Mouse (Mus musculus) urinary bladder, postnatal 4 days (tissue): ENCODE data around the gene Ubqln1.

Experiments
- DNase-seq, 2 experiments: peaks; one replicate each; pipeline ENCODE4 v3.0.0; 2021 to 2022; ENCODE audit warnings: low spot score in 2 of 2

The Ubqln1 gene

DNA sequence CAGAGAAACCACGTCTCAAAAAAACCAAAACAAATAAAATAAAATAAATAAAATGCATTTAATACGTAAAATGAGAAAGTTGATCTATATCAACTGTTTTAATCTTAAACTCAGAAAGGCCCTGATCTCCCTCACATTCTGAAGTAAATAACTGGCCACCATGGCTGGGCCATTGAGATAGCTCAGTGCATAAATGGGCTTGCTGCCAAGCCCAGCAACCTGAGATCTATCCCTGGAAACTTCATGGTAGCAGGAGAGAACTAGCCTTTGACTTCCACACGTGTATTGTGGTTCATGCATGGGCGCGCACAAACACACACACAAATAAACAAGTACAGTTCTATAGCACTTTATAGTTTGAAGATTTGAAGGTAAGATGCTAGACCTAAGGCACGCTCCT is 14.1 kb downstream of the Ubqln1 start:
- DNase-seq = no peak

DNA sequence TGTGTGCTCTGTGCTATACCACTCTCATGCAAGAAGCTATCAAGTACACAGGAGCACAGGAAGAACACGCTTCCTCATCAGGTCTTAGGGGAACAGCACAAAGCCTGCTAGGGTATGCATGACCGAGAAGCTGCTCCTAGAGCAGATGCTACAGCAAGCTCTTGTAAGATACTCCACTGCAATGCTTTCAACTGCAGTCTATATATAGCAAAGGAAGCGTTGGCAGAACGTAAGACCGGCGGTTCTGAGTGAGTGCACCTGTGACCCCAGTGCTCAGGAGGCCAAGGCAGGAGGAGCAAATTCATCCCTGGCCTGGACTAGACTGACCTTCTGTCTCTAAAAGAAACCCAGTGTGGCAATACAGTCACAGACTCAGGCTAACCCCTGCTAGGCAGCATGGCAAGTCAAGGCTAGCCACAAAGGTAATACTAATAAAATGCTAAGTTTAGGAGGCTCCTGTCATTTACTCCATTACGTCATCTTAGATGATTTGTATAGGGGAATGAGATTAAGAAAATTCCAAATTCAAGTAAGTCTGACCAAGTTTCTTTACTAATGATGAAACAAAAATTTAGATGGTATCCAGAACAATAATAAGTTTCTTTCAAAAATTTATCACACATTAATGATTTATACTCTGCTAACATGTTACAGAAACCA is 17.3 kb downstream of the Ubqln1 start:
- DNase-seq = no peak

DNA sequence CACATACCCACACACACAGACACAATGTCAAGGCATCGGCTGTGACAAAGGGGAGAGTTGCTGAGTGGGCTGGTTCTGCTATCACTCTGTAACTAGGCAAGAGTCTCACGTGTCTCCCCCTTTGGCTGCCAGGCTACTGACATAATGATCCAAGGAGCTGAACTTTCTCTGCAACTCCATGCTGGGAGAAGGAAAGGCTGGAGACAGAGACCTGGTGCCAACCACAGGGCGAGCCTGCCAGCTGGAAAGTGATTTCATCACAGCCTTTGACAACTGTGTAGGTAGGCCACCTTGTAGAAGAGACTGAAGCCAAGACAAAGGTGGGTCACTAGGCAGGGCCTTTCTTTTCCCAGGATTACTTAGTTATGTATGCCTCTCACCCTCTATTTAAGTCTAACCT is 18.2 kb downstream of the Ubqln1 start:
- no peak for DNase-seq

DNA sequence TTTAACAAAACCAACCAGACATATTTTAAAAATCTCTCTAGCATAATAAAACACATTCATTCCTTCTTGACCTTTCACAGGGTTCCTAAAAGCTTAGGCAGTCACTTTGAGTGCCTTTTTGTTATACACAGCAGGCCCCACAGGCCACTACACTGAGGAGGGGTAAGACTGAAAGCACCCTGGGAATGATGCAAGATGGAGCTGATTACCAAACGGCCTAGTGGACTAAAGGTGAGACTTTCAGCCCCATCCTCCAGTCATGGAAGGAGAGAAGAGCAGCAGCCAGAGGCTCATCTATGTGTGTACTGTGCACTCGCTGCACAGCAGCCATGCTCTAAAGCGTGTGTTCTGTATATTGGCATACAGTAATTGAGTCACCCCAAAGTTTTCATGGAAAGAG is 20.5 kb downstream of the Ubqln1 start:
- no peak for DNase-seq

DNA sequence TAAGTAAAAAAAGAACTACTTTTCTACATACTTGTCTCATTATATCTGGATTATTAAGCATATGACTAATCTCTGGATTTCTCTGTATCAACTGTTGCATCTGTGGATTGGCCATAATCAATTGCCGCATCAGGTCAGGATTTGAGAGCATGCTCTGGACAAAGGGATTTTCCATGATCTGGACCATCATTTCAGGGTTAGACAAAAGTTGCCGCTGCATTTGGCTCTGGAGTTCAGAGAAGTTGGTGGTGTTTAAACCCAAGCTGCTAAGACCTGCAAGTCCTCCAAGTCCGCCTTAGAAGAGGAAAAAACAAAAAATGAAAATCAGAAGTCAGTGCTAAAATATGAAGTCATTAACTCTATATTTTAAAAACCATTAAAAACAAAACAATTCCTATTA is 22.2 kb downstream of the Ubqln1 start:
- no peak for DNase-seq

DNA sequence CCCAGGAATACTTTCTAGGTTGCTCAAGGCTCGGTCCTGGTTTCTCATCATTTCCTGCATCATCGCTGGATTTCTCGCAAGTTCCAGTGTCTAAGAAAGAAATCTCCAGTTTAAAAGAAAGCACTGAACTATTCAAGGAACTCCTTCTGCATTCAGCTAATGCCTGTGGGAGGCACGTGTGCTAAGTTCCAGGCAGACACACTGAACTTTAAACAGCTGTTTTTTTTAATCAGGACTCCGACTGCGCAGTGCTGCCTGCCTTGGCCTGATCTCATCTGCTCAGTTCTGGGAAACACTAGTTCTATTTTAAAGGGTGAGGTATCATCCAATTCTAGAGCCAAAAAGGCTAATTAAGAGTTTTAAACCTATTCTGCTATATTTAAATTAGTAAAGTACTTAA is 23.3 kb downstream of the Ubqln1 start:
- DNase-seq = no peak

DNA sequence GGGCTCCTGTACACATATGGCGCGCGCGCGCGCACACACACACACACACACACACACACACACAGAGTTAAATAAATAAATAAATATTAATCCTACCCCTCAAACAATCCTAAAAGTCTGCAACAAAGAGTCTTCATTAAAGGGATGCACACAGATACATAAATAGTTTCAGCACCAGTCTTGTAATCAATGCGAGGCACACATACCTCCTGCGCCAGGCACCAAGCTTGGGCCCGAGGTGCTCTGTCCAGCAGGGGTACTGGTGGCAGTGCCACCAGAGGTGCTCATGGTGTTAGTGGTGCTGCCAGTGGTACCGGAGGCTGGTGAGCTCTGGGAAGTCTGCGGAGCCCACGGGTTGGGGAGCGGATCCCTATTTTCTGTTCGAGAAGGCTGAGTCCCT is 23.9 kb downstream of the Ubqln1 start:
- DNase-seq = no peak

DNA sequence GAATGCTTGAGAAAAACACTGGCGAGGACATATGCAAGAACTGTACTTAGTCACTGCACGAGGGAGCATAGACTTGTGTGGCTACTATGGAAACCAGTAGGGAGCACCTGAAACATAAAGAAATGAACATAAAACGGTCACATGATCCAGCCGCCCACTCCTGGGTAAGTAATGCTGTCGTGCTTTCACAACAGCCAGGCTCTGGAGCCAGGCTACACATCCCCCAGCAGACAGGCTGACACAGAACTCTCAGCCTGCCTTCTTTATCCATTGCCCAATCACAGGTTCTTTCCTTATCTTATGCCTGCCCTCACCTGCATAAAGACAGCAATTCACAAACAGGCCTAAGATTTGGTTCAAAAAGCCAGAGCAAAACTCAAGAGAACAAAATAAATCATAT is 26.0 kb downstream of the Ubqln1 start:
- DNase-seq = no peak

DNA sequence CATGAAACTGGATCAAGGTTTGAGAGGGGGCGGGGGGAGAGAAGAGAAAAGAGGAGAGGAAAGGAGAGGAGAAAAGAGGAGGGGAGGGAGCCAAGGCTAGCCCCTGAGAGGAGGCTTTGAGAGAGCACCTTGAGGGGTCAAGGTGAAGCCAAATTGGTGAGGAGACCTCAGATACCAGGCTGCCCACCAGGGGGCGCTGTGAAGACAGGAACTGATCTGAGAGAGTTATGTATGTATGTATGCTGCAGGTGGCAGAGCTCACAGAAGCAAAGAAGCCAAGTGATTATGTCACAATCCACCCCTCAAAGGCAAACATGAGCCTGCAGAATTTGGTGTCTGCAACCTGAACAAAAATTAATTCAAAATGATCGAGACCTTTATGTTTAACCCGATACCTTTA is 27.0 kb downstream of the Ubqln1 start:
- DNase-seq = peak; percentile 69 to 90

DNA sequence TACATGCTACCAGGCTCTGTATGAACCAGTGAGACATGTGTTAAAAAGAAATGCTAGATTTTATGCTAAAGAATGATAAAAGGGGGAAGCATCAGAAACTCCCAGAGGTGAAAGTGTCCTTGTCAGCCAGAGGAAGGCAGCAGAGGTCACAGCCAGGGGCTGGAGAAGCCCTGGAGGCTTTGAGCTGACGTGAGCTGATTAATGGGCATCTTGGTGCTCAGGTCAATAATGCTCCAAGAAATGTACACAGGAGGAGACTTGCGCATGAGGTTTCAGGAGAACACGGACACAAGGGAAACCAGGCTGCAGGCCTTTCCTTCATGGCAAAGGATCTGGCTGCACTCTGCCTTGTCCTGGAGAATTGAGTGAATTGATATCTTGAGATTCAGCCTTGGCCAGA is 27.7 kb downstream of the Ubqln1 start:
- DNase-seq = no peak

DNA sequence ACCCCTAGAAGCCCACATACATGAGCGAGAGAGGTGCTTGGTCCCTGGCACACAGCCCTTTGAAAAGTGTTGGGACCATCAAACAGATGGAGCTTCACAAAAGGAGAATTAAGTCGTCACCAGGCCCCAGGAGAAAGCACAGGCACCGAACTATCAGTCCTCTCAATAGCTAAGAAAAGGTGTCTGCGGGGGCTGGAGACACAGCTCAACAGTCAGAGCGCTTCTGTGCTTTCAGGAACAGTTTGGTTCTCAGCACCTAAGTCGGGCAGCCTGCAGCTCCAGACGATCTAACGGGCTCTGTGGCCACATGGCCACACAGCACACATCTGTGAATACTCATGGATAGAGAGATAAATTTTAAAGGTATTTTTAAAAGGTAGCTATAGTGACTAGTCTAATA is 29.2 kb downstream of the Ubqln1 start:
- no peak for DNase-seq

DNA sequence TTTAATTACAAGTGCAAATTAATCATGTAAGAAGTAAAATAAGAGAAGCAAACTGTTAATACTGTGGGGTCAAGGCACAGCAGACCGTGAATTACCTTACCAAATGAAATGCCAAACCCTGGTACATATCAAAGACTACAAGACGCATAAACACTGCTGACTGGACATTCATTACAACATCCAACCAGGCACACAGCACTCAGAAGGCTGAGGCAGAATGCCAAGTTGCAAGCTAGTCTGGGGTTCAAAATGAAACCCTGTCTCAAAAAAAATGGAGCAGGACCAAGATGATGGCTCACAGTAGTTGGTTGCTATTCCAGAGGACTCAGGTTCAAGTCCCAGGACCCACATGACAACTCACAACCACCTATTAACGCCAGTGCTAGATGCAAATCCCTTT is 31.3 kb downstream of the Ubqln1 start:
- no peak for DNase-seq

DNA sequence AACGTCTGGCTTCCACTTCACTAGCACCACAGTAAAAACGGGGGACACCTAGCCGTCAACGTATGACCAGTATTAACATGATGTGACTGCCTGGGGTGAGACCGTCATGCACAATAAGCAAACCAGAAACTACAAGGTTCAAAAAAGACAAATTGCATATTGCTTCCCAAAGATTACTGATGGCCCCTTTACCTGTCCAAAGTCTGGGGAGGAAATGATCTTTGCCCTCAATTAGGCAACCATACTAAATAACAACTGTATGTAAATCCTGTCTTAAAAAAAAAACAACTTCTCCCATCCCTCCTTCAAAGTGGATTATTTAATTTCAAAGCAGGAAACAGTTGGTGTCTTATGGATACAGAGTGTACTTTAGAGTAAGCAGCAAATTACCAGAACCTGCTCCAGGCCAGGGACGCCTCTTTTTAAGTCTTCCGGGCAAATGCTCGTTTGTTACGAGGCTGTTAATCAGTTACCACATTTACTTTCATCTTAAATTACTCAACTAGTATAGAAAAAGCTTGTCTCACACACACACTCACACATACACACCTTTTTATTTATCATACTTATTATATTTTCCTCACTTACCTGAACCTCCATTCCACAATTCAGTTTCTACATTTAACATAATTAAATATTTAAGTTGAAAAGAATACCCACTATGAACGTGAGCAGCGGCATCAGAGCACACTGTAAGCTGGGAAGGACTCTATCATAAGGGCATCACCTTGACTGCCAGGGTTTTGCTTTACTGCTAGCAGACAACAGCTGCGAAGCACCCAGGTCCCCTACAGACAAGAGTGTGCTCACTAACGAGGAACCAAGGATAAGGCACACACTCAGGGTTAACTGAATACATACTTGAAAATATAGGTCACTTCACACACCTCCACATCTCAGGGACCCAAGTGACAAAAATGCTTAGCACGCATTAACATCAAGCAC is 33.6 kb downstream of the Ubqln1 start:
- no peak for DNase-seq

DNA sequence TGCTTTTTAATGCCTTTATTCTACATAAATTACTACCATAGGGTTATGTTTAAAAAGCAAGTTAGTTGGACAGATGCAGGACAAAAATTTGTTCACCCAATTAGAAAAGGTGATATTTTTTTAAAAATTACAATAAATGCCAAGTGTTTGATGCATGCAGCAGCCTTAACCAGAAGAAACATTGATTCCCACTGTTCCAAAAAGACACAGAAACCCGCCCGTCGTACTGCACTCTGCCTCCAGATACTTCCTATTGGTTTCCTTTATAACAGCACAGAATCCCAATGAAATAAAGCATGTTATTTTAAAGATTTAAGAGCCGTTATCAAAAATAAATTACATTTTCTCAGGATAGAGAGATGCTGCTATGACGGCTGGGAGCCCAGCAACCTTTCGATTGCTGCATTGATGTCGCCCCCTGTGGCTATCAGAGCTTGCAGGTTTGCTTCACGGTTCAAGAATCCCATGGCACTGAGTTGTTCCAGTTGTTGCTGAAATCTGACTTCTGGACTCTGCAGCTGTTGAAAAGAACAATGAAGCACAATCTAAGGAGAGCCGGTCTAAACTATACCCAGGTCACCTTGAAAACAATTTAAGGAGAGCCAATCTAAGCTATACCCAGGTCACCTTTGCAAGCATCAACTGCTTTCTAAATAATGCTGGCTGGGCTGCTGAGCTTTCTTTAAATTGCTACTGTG is 37.8 kb downstream of the Ubqln1 start:
- peak; percentile 100 for DNase-seq

DNA sequence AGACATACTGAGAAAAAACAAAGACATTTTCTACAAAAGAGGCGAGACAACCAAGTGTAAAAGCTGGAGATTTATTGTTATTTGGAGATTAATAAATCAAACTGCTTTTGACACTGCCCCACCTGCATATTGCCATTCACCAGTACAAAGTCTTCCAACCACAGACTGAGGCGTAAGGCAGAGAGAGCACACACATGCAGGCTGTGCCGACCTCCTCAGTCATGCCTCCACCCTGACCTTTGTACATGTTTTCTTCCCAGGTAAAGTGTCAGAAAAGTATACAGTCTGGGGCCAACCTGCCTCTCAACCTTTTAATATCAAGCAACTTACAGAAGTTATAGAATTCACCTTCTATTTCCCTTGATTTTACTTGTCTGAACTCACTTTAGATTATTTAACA is 39.3 kb downstream of the Ubqln1 start:
- DNase-seq = no peak

DNA sequence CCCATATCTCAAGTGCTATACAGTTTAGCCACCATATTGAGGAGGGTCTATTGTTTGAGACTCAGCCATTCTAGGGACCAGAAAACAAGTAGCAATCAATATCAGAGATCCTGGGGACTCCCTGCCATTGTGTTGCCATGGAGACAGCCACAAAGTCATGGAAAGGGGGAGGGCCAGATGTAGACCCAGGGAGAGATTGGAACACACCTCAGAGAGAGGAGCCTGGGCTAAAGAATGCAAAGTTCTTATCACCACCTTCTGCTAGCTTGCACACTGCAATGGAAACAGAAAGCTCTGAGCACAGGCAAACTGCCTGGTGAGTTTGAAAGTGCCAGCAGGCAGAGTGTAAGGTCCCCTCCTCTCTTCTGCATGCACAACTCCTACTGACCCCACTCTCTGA is 47.3 kb downstream of the Ubqln1 start:
- no peak for DNase-seq

DNA sequence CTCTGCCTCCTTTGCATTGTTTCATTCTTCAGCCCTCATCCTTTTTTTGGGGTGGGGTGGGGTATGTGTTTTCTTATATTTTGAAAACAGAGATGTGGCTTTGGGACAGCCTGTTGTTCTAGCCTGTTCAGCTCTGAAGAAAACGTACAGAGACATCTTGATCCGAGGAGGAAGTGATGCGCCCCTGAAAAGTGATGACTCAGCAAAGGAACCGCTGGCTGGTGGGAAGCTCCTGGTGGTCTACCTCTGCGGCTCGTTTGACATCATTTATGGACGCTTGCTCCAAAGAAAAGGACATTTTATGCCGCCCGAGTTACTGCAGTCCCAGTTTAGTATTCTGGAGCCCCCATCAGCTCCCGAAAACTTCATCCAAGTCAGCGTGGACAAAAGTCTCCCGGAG is 52.1 kb downstream of the Ubqln1 start:
- DNase-seq = no peak

DNA sequence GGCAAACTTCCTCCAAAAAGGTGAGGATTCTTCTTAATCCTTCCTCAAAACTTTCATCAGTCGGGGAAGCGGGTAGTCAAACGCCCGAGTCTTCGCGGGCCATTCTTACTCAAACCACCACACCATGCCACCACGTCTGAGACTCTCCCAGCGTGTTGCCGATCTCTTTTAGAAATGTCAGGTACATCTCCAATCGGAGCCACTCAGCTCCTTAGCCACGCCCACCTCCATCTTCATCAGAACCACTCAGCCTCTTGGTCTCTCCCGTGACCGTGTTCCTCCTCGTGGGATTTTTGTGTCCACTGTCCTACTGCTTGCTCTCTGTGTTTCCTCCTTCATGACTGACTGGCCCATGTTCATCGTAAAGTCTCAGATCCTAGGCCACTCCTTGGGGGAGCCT is 54.7 kb downstream of the Ubqln1 start:
- no peak for DNase-seq

DNA sequence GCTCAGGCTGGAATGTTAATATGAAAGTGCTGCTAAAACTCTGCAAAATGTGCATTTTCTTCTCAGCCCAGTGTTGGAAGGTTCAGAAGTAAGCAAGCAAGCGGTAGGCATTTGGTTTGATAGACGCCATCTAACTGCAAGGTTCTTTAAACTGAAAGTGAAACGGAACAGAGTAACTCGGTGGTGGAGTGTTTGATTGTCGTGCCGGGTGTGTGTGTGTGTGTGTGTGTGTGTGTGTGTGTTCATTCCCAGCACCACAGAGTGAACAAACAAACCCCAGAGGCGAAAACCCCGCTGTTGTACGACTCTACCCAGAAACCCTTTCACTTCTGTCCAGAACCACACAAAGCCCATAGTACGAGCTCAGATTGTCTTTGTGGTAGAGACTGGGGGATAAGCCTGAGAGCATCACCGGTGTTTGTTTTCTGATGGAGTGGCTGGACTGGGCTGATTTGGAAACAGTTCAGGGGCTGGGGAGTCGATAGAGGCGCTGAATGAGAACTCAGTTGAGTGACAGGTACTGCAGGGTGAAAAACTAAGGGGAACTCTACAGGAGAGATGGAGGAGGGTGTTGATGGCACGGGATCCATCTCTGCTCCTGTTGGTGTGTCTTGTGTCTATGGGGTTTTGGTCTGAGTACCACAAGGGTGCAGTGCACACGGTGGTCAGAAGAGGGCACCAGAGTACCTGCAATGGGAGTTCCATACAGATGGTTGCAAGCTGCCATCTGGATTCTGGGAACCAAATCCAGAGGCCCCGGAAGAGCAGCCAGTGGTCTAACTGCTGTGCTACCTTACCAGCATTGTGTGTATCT is 57.1 kb downstream of the Ubqln1 start:
- peak; percentile 75 to 90 for DNase-seq

DNA sequence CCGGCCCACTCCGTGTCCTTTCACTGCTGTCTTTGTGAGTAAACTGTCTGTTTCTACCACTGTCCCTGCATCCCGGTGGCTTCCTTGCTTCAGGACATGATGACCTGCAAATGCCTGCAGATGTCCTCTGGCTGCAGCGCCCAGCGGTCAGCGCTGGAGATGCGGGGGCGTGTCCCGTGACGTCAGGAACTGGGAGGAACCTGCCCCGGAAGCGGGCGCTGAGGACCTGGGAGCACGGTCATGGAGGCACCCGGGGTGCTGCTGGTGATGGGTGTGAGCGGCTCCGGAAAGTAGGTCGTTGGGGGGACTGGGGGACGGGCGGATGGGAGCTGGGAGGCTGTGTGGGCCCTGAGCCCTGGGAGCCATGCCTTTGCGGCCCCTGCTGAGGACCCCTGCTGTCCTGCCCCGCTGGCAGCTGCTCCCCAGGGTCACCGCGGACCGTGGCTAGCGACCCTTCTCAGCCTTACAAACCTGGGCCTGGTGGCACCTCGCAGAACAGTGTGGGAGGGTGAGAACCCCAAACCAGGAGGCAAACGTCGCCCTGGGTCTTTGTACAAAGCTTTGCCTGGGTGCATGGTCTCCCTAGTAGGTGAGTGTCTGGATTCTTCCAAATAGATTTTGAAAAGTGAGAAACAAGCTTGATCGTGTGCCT is 57.9 kb downstream of the Ubqln1 start, which contains the start of gene Idnk:
Gene Idnk (plus strand): TSS at position 203 of the 652 bp plus-strand sequence.
- DNase-seq = peak; percentile 78 to 90

DNA sequence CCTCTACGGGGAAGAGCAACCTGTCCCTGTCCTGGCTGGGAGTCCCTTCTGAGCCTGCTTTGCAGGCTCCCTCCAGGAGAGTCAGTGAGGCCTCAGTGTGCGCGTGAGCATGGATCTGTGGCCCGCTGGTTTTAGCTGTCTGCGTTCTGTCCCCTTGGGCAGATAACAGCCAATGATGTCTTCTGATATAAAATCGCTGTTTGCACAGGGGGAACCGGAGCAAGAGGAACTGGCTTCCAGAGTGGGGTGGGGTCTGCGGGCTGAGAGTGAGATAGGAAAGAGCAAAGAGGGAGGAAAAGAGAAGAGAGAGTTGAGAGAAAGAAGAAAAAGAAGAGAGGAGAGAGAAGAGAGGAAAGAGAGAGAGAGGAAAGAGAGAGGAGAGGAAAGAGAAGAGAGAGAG is 58.4 kb downstream of the Ubqln1 start:
- no peak for DNase-seq
